Mouse (Mus musculus) heart, postnatal 0 days (tissue): ENCODE results near the gene Macf1. TPM values are rescaled to one million over a fixed set of nuclear protein-coding genes. Genes with fewer than 3 reads are reported as not detected.

ENCODE experiments used
- ATAC-seq: fragments of 200-750 bp; cut with Nextera tagmentation; 2 replicates; pipeline ENCODE4 v1.8.0; 2017; ENCODE audit warnings: low read depth, moderate number of reproducible peaks, moderate library complexity; ENCODE audit not compliant: insufficient read depth
- DNase-seq: peaks from one replicate; pipeline ENCODE4 v3.0.0-alpha.2; 2016; ENCODE audit warnings: low spot score
- H3K27ac ChIP-seq: fragments of 300-500 bp; sonication (generic); 2 replicates; pipeline ENCODE4 v1.5.1; 2014; ENCODE audit warnings: low read depth, mild to moderate bottlenecking
- H3K27me3 ChIP-seq: fragments of 300-500 bp; sonication (generic); 2 replicates; pipeline ENCODE4 v1.6.1; 2014; ENCODE audit warnings: low read length, mixed read lengths; ENCODE audit not compliant: control insufficient read depth, insufficient read depth
- H3K36me3 ChIP-seq: fragments of 300-500 bp; sonication (generic); replicated peaks from 2 replicates; pipeline ENCODE4 v1.6.1; 2014; ENCODE audit warnings: low read length, mixed read lengths; ENCODE audit not compliant: control insufficient read depth, insufficient read depth
- H3K4me1 ChIP-seq: fragments of 300-500 bp; sonication (generic); 2 replicates; pipeline ENCODE4 v1.6.1; 2014; ENCODE audit warnings: antibody characterized with exemption; ENCODE audit not compliant: control insufficient read depth, insufficient read depth
- H3K4me2 ChIP-seq: fragments of 300-500 bp; sonication (generic); 2 replicates; pipeline ENCODE4 v1.6.1; 2014; ENCODE audit warnings: low read depth, mild to moderate bottlenecking, low read length, moderate library complexity
- H3K4me3 ChIP-seq: fragments of 300-500 bp; sonication (generic); 2 replicates; pipeline ENCODE4 v1.5.1; 2014; ENCODE audit warnings: low read depth, low read length
- H3K9ac ChIP-seq: fragments of 300-500 bp; sonication (generic); replicated peaks from 2 replicates; pipeline ENCODE4 v1.6.1; 2014; ENCODE audit warnings: low read depth, low read length, mixed read lengths
- H3K9me3 ChIP-seq: fragments of 300-500 bp; sonication (generic); replicated peaks from 2 replicates; pipeline ENCODE4 v1.6.1; 2016; ENCODE audit warnings: low read length; ENCODE audit not compliant: control insufficient read depth
- CTCF ChIP-seq: IDR thresholded peaks from 2 replicates; pipeline ENCODE4 v1.5.1; 2016; ENCODE audit warnings: antibody characterized with exemption, control low read depth, low read depth
- EP300 ChIP-seq: IDR thresholded peaks from 2 replicates; pipeline ENCODE4 v1.6.1; 2016; ENCODE audit warnings: antibody characterized with exemption, low read depth
- WGBS: fragments of 180-500 bp; shearing (Covaris S2); extraction: QIAGEN DNeasy Blood & Tissue Kit; methylation state at CpG from one replicate; pipeline ENCODE4 v1.1.7; 2014; 5-methylcytosine and 5-hydroxymethylcytosine counted together
- polyA plus RNA-seq: library from polyadenylated mRNA; unstranded; fragments of >200 nt; fragmentation: Nextera tagmentation; extraction: Ambion mirVana; gene quantifications from 2 replicates; pipeline ENCODE4 v1.2.1, GENCODE M21; 2015
- total RNA-seq: library from RNA; depleted of rRNA; stranded (reverse); fragments of >200 nt; gene quantifications from 2 replicates; pipeline ENCODE4 v1.2.3, GENCODE M21; 2014; ENCODE audit warnings: low replicate concordance

Macf1 gene
- total and polyA plus RNA-seq, 2 experiments from 2014 or later = 41.4 to 236 TPM

- Histone ChIP-seq H3K36me3 (peaks cover 7% of the 10 kb centered on the region; the same call in 1 of the 2 replicates), H3K4me2 (peak overlapping the region; percentile 99), H3K4me1 (peaks cover 11% of the 10 kb centered on the region), H3K27me3 (0 out of 2 replicates have a peak, but pooled peaks cover 3% of the 10 kb centered on the region), H3K4me3 (peak overlapping the region; percentile 67), H3K9me3 (no peaks in the 10 kb centered on the region), H3K27ac (no peak overlapping the region), H3K9ac (no peak overlapping the region; the same call in 1 of the 2 replicates)
- WGBS = 54% methylated on average over 8 of the region's 8 CpGs
- ATAC-seq = no peak
- no peak for DNase-seq
- no peak for TF ChIP-seq EP300
- no peak for TF ChIP-seq CTCF
Observed at GRCm38 (mm10) chr4:123685506-123686242, 1.5 kb upstream of the Macf1 start.

- Histone ChIP-seq H3K4me2 (no peak overlapping the region), H3K9ac (no peak overlapping the region), H3K4me3 (no peak overlapping the region), H3K27me3 (0 out of 2 replicates have a peak, but pooled peaks cover 3% of the 10 kb centered on the region), H3K4me1 (peaks cover 14% of the 10 kb centered on the region), H3K27ac (no peak overlapping the region), H3K9me3 (no peaks in the 10 kb centered on the region), H3K36me3 (peaks cover 7% of the 10 kb centered on the region; the same call in 1 of the 2 replicates)
- TF ChIP-seq EP300 = no peak
- no peak for TF ChIP-seq CTCF
- WGBS = 82% methylated on average over 7 of the region's 7 CpGs
- ATAC-seq (no peak), DNase-seq (no peak)
Observed at GRCm38 (mm10) chr4:123685046-123685445, 886 bp upstream of the Macf1 start.

GRCm38 (mm10) chr4:123682291-123682690, 1.9 kb downstream of the Macf1 start:
- Histone ChIP-seq H3K36me3 (peaks cover 7% of the 10 kb centered on the region; the same call in 1 of the 2 replicates), H3K4me2 (no peak overlapping the region), H3K4me1 (peaks cover 14% of the 10 kb centered on the region), H3K9me3 (no peaks in the 10 kb centered on the region), H3K27me3 (0 out of 2 replicates have a peak, but pooled peaks cover 3% of the 10 kb centered on the region), H3K4me3 (no peak overlapping the region), H3K27ac (no peak overlapping the region), H3K9ac (no peak overlapping the region)
- DNase-seq = no peak
- ATAC-seq = no peak
- 81% methylated on average over 8 of the region's 8 CpGs for WGBS
- TF ChIP-seq CTCF (no peak), EP300 (no peak)

- H3K4me2 ChIP-seq = no peak overlapping the region
Observed at GRCm38 (mm10) chr4:123680962-123681361, 3.2 kb downstream of the Macf1 start.

GRCm38 (mm10) chr4:123677060-123677804, 6.9 kb downstream of the Macf1 start:
- Histone ChIP-seq H3K36me3 (no peaks in the 10 kb centered on the region), H3K27ac (no peak overlapping the region), H3K4me3 (no peak overlapping the region), H3K4me1 (peaks cover 11% of the 10 kb centered on the region; the same call in 1 of the 2 replicates), H3K9ac (no peak overlapping the region), H3K9me3 (no peaks in the 10 kb centered on the region), H3K4me2 (no peak overlapping the region), H3K27me3 (no peaks in the 10 kb centered on the region)
- ATAC-seq (peak; percentile 33), DNase-seq (no peak)
- WGBS = 48% methylated on average over 10 of the region's 10 CpGs
- TF ChIP-seq CTCF = no peak
- no peak for TF ChIP-seq EP300

More at GRCm38 (mm10) chr4:123680962-123681361, 3.2 kb downstream of the Macf1 start:
- H3K4me1 ChIP-seq = peaks cover 11% of the 10 kb centered on the region
- ATAC-seq (no peak), DNase-seq (no peak)
- no peaks in the 10 kb centered on the region for H3K9me3 ChIP-seq
- no peak overlapping the region for H3K27ac ChIP-seq
- H3K36me3 ChIP-seq = peaks cover 7% of the 10 kb centered on the region; the same call in 1 of the 2 replicates
- H3K4me3 ChIP-seq = no peak overlapping the region
- 8% methylated on average over 7 of the region's 7 CpGs for WGBS
- peak overlapping the region; percentile 15 for H3K9ac ChIP-seq
- no peak for TF ChIP-seq EP300
- no peak for TF ChIP-seq CTCF
- H3K27me3 ChIP-seq = no peaks in the 10 kb centered on the region
